Mouse (Mus musculus) cerebellum, postnatal 25 days (tissue): Measurements from ENCODE around the gene Dennd4b.

Experiments
- DNase-seq, 2 experiments: peaks; one replicate each; pipeline ENCODE4 v3.0.0; 2021; ENCODE audit warnings: mixed read lengths in 2 of 2

The Dennd4b gene

GRCm38 (mm10) chr3:90253653-90254418, 11.1 kb upstream of the Dennd4b start, which contains the start of gene Crtc2:
Gene Crtc2 (plus strand): TSS chr3:90254163.
- peak; percentile 93 to 96 for DNase-seq

GRCm38 (mm10) chr3:90254419-90255193, 10.4 kb upstream of the Dennd4b start:
- peak; percentile 32 to 42 for DNase-seq

GRCm38 (mm10) chr3:90255194-90255565, 9.8 kb upstream of the Dennd4b start:
- DNase-seq: no peak

GRCm38 (mm10) chr3:90255784-90256353, 9.1 kb upstream of the Dennd4b start:
- peak in 1 of 2 experiments; percentile 38 for DNase-seq

GRCm38 (mm10) chr3:90256731-90257530, 8.1 kb upstream of the Dennd4b start:
- DNase-seq: peak; percentile 98 to 99

GRCm38 (mm10) chr3:90258521-90258920, 6.5 kb upstream of the Dennd4b start:
- DNase-seq: peak; percentile 10 to 20

- DNase-seq: peak in 1 of 2 experiments; percentile 9
Observed at GRCm38 (mm10) chr3:90263121-90263771, 1.7 kb upstream of the Dennd4b start.

GRCm38 (mm10) chr3:90264687-90265033, 325 bp upstream of the Dennd4b start:
- DNase-seq: no peak

- peak in 1 of 2 experiments; percentile 73 for DNase-seq
Observed at GRCm38 (mm10) chr3:90265932-90266741, 1.2 kb downstream of the Dennd4b start.

- peak in 1 of 2 experiments; percentile 15 for DNase-seq
Observed at GRCm38 (mm10) chr3:90266901-90267775, 2.2 kb downstream of the Dennd4b start.

GRCm38 (mm10) chr3:90268190-90268589, 3.2 kb downstream of the Dennd4b start:
- DNase-seq: no peak

- DNase-seq: no peak
Observed at GRCm38 (mm10) chr3:90268971-90269370, 4.0 kb downstream of the Dennd4b start.

GRCm38 (mm10) chr3:90270784-90271183, 5.8 kb downstream of the Dennd4b start:
- DNase-seq: no peak

GRCm38 (mm10) chr3:90272170-90272569, 7.2 kb downstream of the Dennd4b start:
- no peak for DNase-seq

- DNase-seq: no peak
Observed at GRCm38 (mm10) chr3:90273855-90274254, 8.9 kb downstream of the Dennd4b start.

- peak; percentile 81 to 84 for DNase-seq
Observed at GRCm38 (mm10) chr3:90275286-90275685, 10.3 kb downstream of the Dennd4b start.

GRCm38 (mm10) chr3:90276858-90277257, 11.9 kb downstream of the Dennd4b start:
- peak in 1 of 2 experiments; percentile 28 for DNase-seq

GRCm38 (mm10) chr3:90277793-90278192, 12.8 kb downstream of the Dennd4b start:
- peak; percentile 90 to 91 for DNase-seq

GRCm38 (mm10) chr3:90278211-90278610, 13.2 kb downstream of the Dennd4b start:
- DNase-seq: no peak

- no peak for DNase-seq
Observed at GRCm38 (mm10) chr3:90279216-90279615, 14.2 kb downstream of the Dennd4b start.
